Mouse (Mus musculus) left cerebral cortex, postnatal 25 days (tissue): ENCODE results near the gene Cela3a. TPM values are rescaled to one million over a fixed set of nuclear protein-coding genes. Genes with fewer than 3 reads are reported as not detected.

Source experiments
- total RNA-seq, 2 experiments: library from RNA; stranded (reverse); gene quantifications; 2 replicates each; pipeline ENCODE4 v1.2.3; 2021

The Cela3a gene
- total RNA-seq, 2 experiments from 2014 or later = not detected

Other genes with a start within 250 kb of the Cela3a start
- gene Wnt4, start 132.3 kb downstream of the Cela3a start, total RNA-seq = 10 to 100 TPM; 12.3 to 15.3 TPM
- gene Cdc42, start 52.1 kb downstream of the Cela3a start, total RNA-seq = 100 to 1,000 TPM; 352 to 369 TPM
- not detected for gene Cela3b, start 20.7 kb upstream of the Cela3a start, total RNA-seq
- not detected for gene 1700013G24Rik, start 43.5 kb upstream of the Cela3a start, total RNA-seq
- gene Hspg2, start 59.0 kb upstream of the Cela3a start, total RNA-seq = 1 to 10 TPM; 6.2 to 6.4 TPM
- gene Ldlrad2, start 164.8 kb upstream of the Cela3a start, total RNA-seq = not detected
- gene Usp48, start 184.0 kb upstream of the Cela3a start, total RNA-seq = 100 to 1,000 TPM; 108 to 121 TPM